Mouse (Mus musculus): ENCODE measurements around the gene Plekhb2.

DNA sequence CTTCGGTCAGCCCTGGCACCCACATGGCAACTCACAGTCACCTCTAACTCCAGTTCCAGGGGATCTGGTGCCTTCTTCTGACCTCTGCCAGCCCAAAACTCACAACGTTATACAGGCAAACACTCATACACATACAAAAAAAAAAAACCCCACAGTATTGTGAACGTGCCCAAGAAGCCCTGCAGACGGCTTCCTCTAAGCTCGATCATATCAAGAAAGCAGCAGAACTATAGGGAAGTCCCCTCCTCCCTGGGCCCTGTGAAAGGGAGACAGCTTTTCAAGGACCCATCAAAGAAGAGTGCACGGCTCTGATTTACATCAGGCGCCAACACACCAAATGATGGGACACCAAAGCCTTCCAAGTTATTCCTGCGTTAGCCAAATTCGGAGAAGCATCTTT is 23.9 kb upstream of the Plekhb2 start:
- TF ChIP-seq CTCF (IDR thresholded peaks at IDR 0.05; ENCODE audit: extremely low read depth, insufficient read depth, low read length) (no peak), POLR2A (IDR thresholded peaks at IDR 0.05; ENCODE audit: extremely low read depth, insufficient read depth, low read length) (no peak)

Measured in cortical plate, adult 2 months (tissue).